Mouse (Mus musculus) kidney, embryonic 15.5 days (tissue): ENCODE results near the gene Snrpa1. TPM values are rescaled to one million over a fixed set of nuclear protein-coding genes. Genes with fewer than 3 reads are reported as not detected.

Experiments
- ATAC-seq: fragments of 200-750 bp; cut with Nextera tagmentation; replicated peaks from 2 replicates; pipeline ENCODE4 v1.8.0; 2017; ENCODE audit warnings: moderate TSS enrichment; ENCODE audit not compliant: low FRiP score
- H3K27ac ChIP-seq: fragments of 300-500 bp; sonication (generic); 2 replicates; pipeline ENCODE4 v1.5.1; 2015; ENCODE audit warnings: mild to moderate bottlenecking, inconsistent platforms
- H3K27me3 ChIP-seq: fragments of 300-500 bp; sonication (generic); 2 replicates; pipeline ENCODE4 v1.6.1; 2015; ENCODE audit warnings: inconsistent platforms
- H3K36me3 ChIP-seq: fragments of 300-500 bp; sonication (generic); 2 replicates; pipeline ENCODE4 v1.6.1; 2015; ENCODE audit warnings: inconsistent platforms
- H3K4me1 ChIP-seq: fragments of 300-500 bp; sonication (generic); 2 replicates; pipeline ENCODE4 v1.6.1; 2015; ENCODE audit warnings: inconsistent platforms
- H3K4me2 ChIP-seq: fragments of 300-500 bp; sonication (generic); 2 replicates; pipeline ENCODE4 v1.6.1; 2015; ENCODE audit warnings: moderate library complexity, mild to moderate bottlenecking, inconsistent platforms
- H3K4me3 ChIP-seq: fragments of 300-500 bp; sonication (generic); replicated peaks from 2 replicates; pipeline ENCODE4 v1.5.1; 2015; ENCODE audit warnings: mild to moderate bottlenecking, inconsistent platforms
- H3K9ac ChIP-seq: fragments of 300-500 bp; sonication (generic); 2 replicates; pipeline ENCODE4 v1.6.1; 2015; ENCODE audit warnings: mild to moderate bottlenecking, inconsistent platforms
- H3K9me3 ChIP-seq: fragments of 300-500 bp; sonication (generic); replicated peaks from 2 replicates; pipeline ENCODE4 v1.6.1; 2016; ENCODE audit warnings: inconsistent platforms
- WGBS: fragments of 180-500 bp; shearing (Covaris S2); methylation state at CpG from one replicate; pipeline ENCODE4 v1.1.7; 2015; ENCODE audit warnings: mixed read lengths; 5-methylcytosine and 5-hydroxymethylcytosine counted together
- polyA plus RNA-seq: library from polyadenylated mRNA; unstranded; fragments of >200 nt; fragmentation: Nextera tagmentation; extraction: Ambion mirVana; gene quantifications from 2 replicates; pipeline ENCODE4 v1.2.1, GENCODE M21; 2015

The Snrpa1 gene
- polyA plus RNA-seq, 1 experiment from 2014 or later: 184 TPM

DNA sequence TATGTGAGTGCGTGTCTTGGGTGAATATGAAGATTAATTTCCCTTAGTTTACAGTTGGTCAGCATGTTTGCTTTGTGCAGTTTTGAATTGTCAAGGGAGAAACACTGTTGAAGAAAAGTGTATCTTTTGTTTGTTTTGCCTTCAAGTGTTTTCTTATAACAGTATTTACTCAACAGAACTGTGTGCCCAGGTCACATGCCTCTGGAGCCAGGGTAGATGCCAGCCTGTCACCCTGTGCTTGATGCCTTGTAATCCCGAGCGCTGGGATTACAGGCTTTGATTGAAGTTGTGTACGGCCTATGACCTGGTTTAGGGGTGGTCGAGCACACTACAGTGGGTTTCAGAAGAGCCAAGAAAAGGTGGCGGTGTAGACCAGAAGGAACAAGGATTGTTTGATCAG lies 25.0 kb downstream of the Snrpa1 start:
- H3K36me3 ChIP-seq: peaks cover 71% of the 10 kb centered on the region

GRCm38 (mm10) chr7:66084546-66084945 lies 25.7 kb downstream of the Snrpa1 start:
- Histone ChIP-seq H3K9ac (no peak overlapping the region), H3K4me2 (no peak overlapping the region), H3K27me3 (no peaks in the 10 kb centered on the region), H3K9me3 (no peaks in the 10 kb centered on the region), H3K4me3 (no peak overlapping the region), H3K27ac (no peak overlapping the region), H3K36me3 (peaks cover 79% of the 10 kb centered on the region), H3K4me1 (peaks cover 24% of the 10 kb centered on the region)
- WGBS: 76% methylated on average over 7 of the region's 7 CpGs
- no peak for ATAC-seq

More for the DNA sequence above, 25.0 kb downstream of the Snrpa1 start:
- Histone ChIP-seq H3K4me1 (peaks cover 28% of the 10 kb centered on the region), H3K27me3 (no peaks in the 10 kb centered on the region), H3K4me2 (no peak overlapping the region), H3K9me3 (no peaks in the 10 kb centered on the region), H3K4me3 (no peak overlapping the region), H3K9ac (no peak overlapping the region), H3K27ac (no peak overlapping the region)
- 79% methylated on average over 6 of the region's 6 CpGs for WGBS
- no peak for ATAC-seq

DNA sequence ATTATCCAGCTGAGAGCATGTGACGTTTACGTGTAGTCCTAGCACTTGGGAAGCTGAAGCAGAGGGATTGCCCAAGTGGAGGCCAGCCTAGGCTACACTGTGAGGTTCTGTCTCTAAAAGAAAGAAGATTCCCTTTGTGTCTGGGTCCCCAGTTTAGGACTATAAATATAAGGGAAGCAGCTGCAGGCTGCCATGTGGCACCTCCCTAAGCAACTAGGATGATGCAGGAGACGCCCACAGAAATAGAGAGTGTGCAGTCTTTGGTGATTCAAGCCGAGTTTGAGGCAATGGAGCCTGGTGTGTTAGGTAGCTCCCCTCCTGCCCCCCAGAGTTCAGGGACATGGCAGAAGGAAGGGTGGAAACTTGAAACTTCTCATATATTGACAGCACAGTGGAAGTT lies 28.8 kb downstream of the Snrpa1 start:
- ATAC-seq: no peak
- WGBS: 89% methylated on average over 4 of the region's 4 CpGs
- Histone ChIP-seq H3K4me3 (no peak overlapping the region), H3K9ac (no peak overlapping the region), H3K27ac (no peak overlapping the region), H3K36me3 (peaks cover 95% of the 10 kb centered on the region), H3K27me3 (no peaks in the 10 kb centered on the region), H3K4me1 (peaks cover 7% of the 10 kb centered on the region; the same call in 1 of the 2 replicates), H3K4me2 (no peak overlapping the region), H3K9me3 (no peaks in the 10 kb centered on the region)

- Histone ChIP-seq H3K27ac (no peak overlapping the region), H3K9me3 (no peaks in the 10 kb centered on the region), H3K4me3 (no peak overlapping the region), H3K4me1 (peaks cover 7% of the 10 kb centered on the region; the same call in 1 of the 2 replicates), H3K4me2 (no peak overlapping the region), H3K9ac (no peak overlapping the region), H3K36me3 (peaks cover 91% of the 10 kb centered on the region), H3K27me3 (no peaks in the 10 kb centered on the region)
- 86% methylated on average over 2 of the region's 2 CpGs for WGBS
- no peak for ATAC-seq
These were observed 29.3 kb downstream of the Snrpa1 start for GRCm38 (mm10) chr7:66088077-66088476.

- H3K36me3 ChIP-seq: peaks cover 66% of the 10 kb centered on the region
- H3K9ac ChIP-seq: no peak overlapping the region
- ATAC-seq: no peak
- H3K4me2 ChIP-seq: no peak overlapping the region
- H3K4me3 ChIP-seq: no peak overlapping the region
- H3K4me1 ChIP-seq: no peaks in the 10 kb centered on the region
- 88% methylated on average over 11 of the region's 11 CpGs for WGBS
- no peak overlapping the region for H3K27ac ChIP-seq
- no peaks in the 10 kb centered on the region for H3K9me3 ChIP-seq
- no peaks in the 10 kb centered on the region for H3K27me3 ChIP-seq
These were observed 31.9 kb downstream of the Snrpa1 start for GRCm38 (mm10) chr7:66090676-66091190.

DNA sequence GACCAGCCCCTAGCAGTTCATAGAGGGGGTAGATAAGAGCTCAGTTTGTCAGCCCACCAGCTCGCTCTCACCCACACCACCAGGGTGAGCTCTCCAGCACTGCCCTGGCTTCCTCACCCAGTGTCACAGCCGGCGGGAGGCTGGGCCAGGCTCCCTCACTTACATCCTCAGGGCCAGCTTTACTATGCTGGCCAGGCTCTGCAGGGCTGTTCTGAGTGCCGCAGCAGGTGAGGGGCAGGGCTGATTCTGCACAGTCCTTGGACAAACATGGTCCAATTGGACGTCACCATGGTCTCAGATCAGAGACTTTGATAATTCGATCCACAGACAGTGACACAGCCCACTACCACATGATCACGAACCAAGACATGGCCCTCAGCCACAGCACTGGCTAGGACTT lies 32.8 kb downstream of the Snrpa1 start:
- ATAC-seq: no peak; the same call in 1 of the 2 replicates
- H3K4me1 ChIP-seq: no peaks in the 10 kb centered on the region
- no peaks in the 10 kb centered on the region for H3K9me3 ChIP-seq
- H3K9ac ChIP-seq: no peak overlapping the region
- WGBS: 75% methylated on average over 7 of the region's 7 CpGs
- no peak overlapping the region for H3K27ac ChIP-seq
- H3K36me3 ChIP-seq: peaks cover 58% of the 10 kb centered on the region
- H3K27me3 ChIP-seq: no peaks in the 10 kb centered on the region
- H3K4me3 ChIP-seq: no peak overlapping the region
- H3K4me2 ChIP-seq: no peak overlapping the region

DNA sequence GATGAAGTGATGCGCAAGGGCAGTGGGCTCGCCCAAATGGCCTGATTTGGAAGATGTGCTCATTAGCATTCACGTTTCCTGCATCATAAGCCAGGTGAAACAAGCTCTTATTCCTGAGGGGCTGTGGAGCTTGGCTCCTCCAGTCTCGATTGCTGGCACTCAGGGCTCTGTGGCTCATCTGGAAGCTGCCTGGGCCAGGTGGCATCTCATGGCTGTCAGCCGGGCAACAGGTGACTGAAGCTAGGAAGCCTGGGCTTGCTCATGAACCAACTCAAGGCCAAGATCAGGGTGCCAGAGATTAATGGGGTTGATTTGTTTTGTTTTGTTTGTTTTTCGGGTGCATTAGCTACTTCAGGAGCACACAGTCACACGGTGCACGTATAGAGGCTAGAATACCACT lies 33.9 kb downstream of the Snrpa1 start:
- H3K36me3 ChIP-seq: peaks cover 47% of the 10 kb centered on the region
- no peak for ATAC-seq
- H3K4me1 ChIP-seq: no peaks in the 10 kb centered on the region
- no peaks in the 10 kb centered on the region for H3K27me3 ChIP-seq
- H3K4me3 ChIP-seq: no peak overlapping the region
- H3K9ac ChIP-seq: no peak overlapping the region
- H3K4me2 ChIP-seq: no peak overlapping the region
- 88% methylated on average over 8 of the region's 8 CpGs for WGBS
- no peak overlapping the region for H3K27ac ChIP-seq
- no peaks in the 10 kb centered on the region for H3K9me3 ChIP-seq

DNA sequence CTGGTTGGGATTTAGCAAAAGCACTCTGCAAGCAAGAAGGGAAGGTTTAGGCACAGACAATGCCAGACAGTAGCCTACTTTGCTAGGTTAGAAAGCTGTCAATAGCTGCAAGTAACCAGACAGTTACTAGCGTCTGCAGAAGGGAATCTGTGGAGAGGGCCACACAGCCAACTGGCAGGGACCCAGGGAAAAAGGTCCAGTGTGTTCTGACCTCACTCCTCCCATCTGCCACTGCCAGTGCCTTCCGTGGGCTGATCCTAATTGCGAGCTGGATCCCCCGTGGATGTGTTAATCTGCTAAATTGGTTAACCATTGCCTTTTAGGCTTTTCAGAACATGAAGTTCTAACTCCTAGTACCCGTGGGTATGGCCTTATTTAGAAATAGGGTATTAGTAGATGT lies 35.3 kb downstream of the Snrpa1 start:
- peaks cover 32% of the 10 kb centered on the region for H3K36me3 ChIP-seq
- 79% methylated on average over 5 of the region's 5 CpGs for WGBS
- ATAC-seq: no peak

GRCm38 (mm10) chr7:66098803-66099202 lies 40.0 kb downstream of the Snrpa1 start:
- Histone ChIP-seq H3K9me3 (no peaks in the 10 kb centered on the region), H3K4me1 (no peaks in the 10 kb centered on the region), H3K9ac (no peak overlapping the region), H3K27ac (no peak overlapping the region), H3K36me3 (0 out of 2 replicates have a peak, but pooled peaks cover 2% of the 10 kb centered on the region), H3K4me2 (no peak overlapping the region), H3K27me3 (0 out of 2 replicates have a peak, but pooled peaks cover 2% of the 10 kb centered on the region), H3K4me3 (no peak overlapping the region)
- no peak for ATAC-seq
- 88% methylated on average over 7 of the region's 7 CpGs for WGBS

More for the DNA sequence above, 35.3 kb downstream of the Snrpa1 start:
- no peak overlapping the region for H3K4me3 ChIP-seq
- no peaks in the 10 kb centered on the region for H3K27me3 ChIP-seq
- no peak overlapping the region for H3K9ac ChIP-seq
- no peaks in the 10 kb centered on the region for H3K9me3 ChIP-seq
- H3K4me1 ChIP-seq: no peaks in the 10 kb centered on the region
- no peak overlapping the region for H3K4me2 ChIP-seq
- H3K27ac ChIP-seq: no peak overlapping the region

GRCm38 (mm10) chr7:66101866-66102265 lies 43.1 kb downstream of the Snrpa1 start:
- Histone ChIP-seq H3K4me1 (peaks cover 7% of the 10 kb centered on the region), H3K4me3 (no peak overlapping the region), H3K4me2 (no peak overlapping the region), H3K9ac (no peak overlapping the region), H3K27ac (no peak overlapping the region), H3K27me3 (0 out of 2 replicates have a peak, but pooled peaks cover 2% of the 10 kb centered on the region), H3K36me3 (no peaks in the 10 kb centered on the region), H3K9me3 (no peaks in the 10 kb centered on the region)
- 7% methylated on average over 4 of the region's 4 CpGs for WGBS
- no peak for ATAC-seq

- Histone ChIP-seq H3K36me3 (no peaks in the 10 kb centered on the region), H3K4me2 (no peak overlapping the region), H3K27me3 (0 out of 2 replicates have a peak, but pooled peaks cover 2% of the 10 kb centered on the region), H3K9ac (no peak overlapping the region), H3K4me1 (peaks cover 16% of the 10 kb centered on the region), H3K27ac (no peak overlapping the region), H3K4me3 (no peak overlapping the region), H3K9me3 (no peaks in the 10 kb centered on the region)
- ATAC-seq: no peak
- WGBS: 85% methylated on average over 5 of the region's 5 CpGs
These were observed 45.7 kb downstream of the Snrpa1 start for GRCm38 (mm10) chr7:66104531-66104930.

GRCm38 (mm10) chr7:66105771-66106170 lies 47.0 kb downstream of the Snrpa1 start:
- Histone ChIP-seq H3K4me3 (no peak overlapping the region), H3K9me3 (no peaks in the 10 kb centered on the region), H3K9ac (no peak overlapping the region), H3K4me1 (peaks cover 19% of the 10 kb centered on the region), H3K36me3 (no peaks in the 10 kb centered on the region), H3K27me3 (no peaks in the 10 kb centered on the region), H3K4me2 (no peak overlapping the region), H3K27ac (no peak overlapping the region)
- ATAC-seq: no peak
- 67% methylated on average over 4 of the region's 4 CpGs for WGBS

DNA sequence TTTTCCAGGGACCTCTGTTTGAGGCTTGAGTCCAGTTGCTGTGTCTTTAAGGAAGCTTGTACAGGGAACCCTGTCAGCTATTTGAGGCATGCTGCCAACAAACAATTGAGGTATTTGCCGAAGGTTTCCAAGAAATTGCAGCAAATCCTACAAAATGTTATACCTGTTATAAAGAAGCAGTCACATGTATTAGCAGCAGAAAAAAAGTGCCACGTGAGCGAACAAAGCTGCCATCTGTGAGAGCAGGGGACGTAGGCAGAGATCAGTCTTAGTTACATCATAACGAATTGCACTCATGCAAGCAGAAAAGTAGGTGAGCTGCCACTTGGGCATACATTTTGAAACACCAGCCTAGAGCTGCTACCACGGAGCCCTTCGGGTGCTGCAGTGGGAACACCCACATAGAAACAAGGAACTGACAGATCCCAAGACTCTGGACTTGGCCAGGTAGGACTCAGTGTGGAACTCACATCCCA lies 47.8 kb downstream of the Snrpa1 start:
- H3K27me3 ChIP-seq: no peaks in the 10 kb centered on the region
- H3K27ac ChIP-seq: no peak overlapping the region
- no peaks in the 10 kb centered on the region for H3K9me3 ChIP-seq
- no peak overlapping the region for H3K4me3 ChIP-seq
- H3K9ac ChIP-seq: no peak overlapping the region
- no peak overlapping the region for H3K4me2 ChIP-seq
- WGBS: 64% methylated on average over 7 of the region's 7 CpGs
- H3K36me3 ChIP-seq: no peaks in the 10 kb centered on the region
- ATAC-seq: no peak
- peaks cover 25% of the 10 kb centered on the region for H3K4me1 ChIP-seq
